Mouse (Mus musculus) liver, adult 2 months (tissue): ENCODE measurements around the gene Bphl.

ENCODE experiments used
- CTCF ChIP-seq: fragments of 200-500 bp; IDR thresholded peaks from 2 replicates; pipeline ENCODE4 v1.5.1; 2011; ENCODE audit warnings: low read depth, low read length, control low read depth
- POLR2A ChIP-seq: fragments of 200-500 bp; IDR thresholded peaks from 2 replicates; pipeline ENCODE4 v1.6.1; 2011; ENCODE audit warnings: low read length, control low read depth; ENCODE audit not compliant: insufficient read depth; ENCODE audit errors: extremely low read depth

- TF ChIP-seq POLR2A: no peak
- TF ChIP-seq CTCF: no peak
Measured at GRCm38 (mm10) chr13:34111019-34111418, 73.6 kb downstream of the Bphl start.
